Mouse (Mus musculus) lung, postnatal 0 days (tissue): ENCODE measurements at regions not wholly inside any gene's neighbourhood (a gene's known extent, or its start where the extent isn't known, plus 50 kb on each side); places are given as distances from the start of the nearest gene placed in this dataset.

Experiments
- CTCF ChIP-seq: IDR thresholded peaks from 2 replicates; pipeline ENCODE4 v1.5.1; 2016; ENCODE audit warnings: antibody characterized with exemption, mild to moderate bottlenecking
- EP300 ChIP-seq: IDR thresholded peaks from 2 replicates; pipeline ENCODE4 v1.6.1; 2016; ENCODE audit warnings: antibody characterized with exemption, mild to moderate bottlenecking, control low read depth

GRCm38 (mm10) chr8:92529756-92530155 lies 144.3 kb upstream of the Irx6 start:
- TF ChIP-seq CTCF (no peak), EP300 (no peak)
